ENCODE assay signal across 18 mouse cellular contexts in genomic region chr2:160745497-160745896, GRCm38 (mm10). TPM values are rescaled to one million over a fixed set of nuclear protein-coding genes. Genes with fewer than 3 reads are reported as not detected.
DNase-seq lines count a peak whose midpoint lies in the region; ATAC-seq and TF ChIP-seq lines count a peak whose summit lies in the region.
"Had no signal": no experiment of that assay in that cellular context is flagged by ENCODE, and none has a peak within 500 bp of the region (broad histone marks: within the 10 kb centered on the region; RNA-seq: fewer than 3 reads in every experiment).

No protein-coding gene starts in this region.

- no peaks in the 10 kb centered on the region for H3K27me3 ChIP-seq in spleen, adult 2 months (ENCODE audit: control insufficient read depth, insufficient read depth, low read length)
- H3K27me3 ChIP-seq in limb, embryonic 10.5 days (ENCODE audit: low read depth, poor library complexity, severe bottlenecking), result no peaks in the 10 kb centered on the region
- H3K27me3 ChIP-seq in midbrain, embryonic 13.5 days, result no peaks in the 10 kb centered on the region
- H3K27me3 ChIP-seq: embryonic facial prominence, embryonic 15.5 days; forebrain, embryonic 12.5 days; Patski had no signal

- no peak overlapping the region for H3K4me3 ChIP-seq in layer of hippocampus, adult 2 months
- no peak overlapping the region for H3K4me3 ChIP-seq in spleen, adult 2 months (ENCODE audit: extremely low read depth, insufficient read depth, insufficient read length)
- no peak overlapping the region for H3K4me3 ChIP-seq in limb, embryonic 10.5 days
- no peak overlapping the region for H3K4me3 ChIP-seq in midbrain, embryonic 13.5 days (replicated peaks)
- H3K4me3 ChIP-seq: embryonic facial prominence, embryonic 15.5 days; forebrain, embryonic 12.5 days; midbrain, embryonic 10.5 days had no signal

- peaks cover 7% of the 10 kb centered on the region for H3K36me3 ChIP-seq in spleen, adult 2 months (ENCODE audit: control insufficient read depth, insufficient read depth, low read length)
- peaks cover 95% of the 10 kb centered on the region for H3K36me3 ChIP-seq in limb, embryonic 10.5 days
- peaks cover 69% of the 10 kb centered on the region for H3K36me3 ChIP-seq in midbrain, embryonic 13.5 days

- peak; percentile 50 for ATAC-seq in common myeloid progenitor, adult 5-6 weeks (replicated peaks; ENCODE audit: low read depth, poor library complexity, severe bottlenecking)
- ATAC-seq in midbrain, embryonic 13.5 days, result no peak
- ATAC-seq: intestine, embryonic 16.5 days; Patski had no signal

- peak overlapping the region; percentile 53; the same call in 1 of the 2 replicates for H3K27ac ChIP-seq in layer of hippocampus, adult 2 months
- H3K27ac ChIP-seq in spleen, adult 2 months (ENCODE audit: insufficient read depth, low read length), result peak overlapping the region; percentile 24; the same call in 1 of the 2 replicates
- no peak overlapping the region for H3K27ac ChIP-seq in limb, embryonic 10.5 days
- H3K27ac ChIP-seq in midbrain, embryonic 13.5 days, result no peak overlapping the region
- H3K27ac ChIP-seq: forebrain, embryonic 12.5 days; midbrain, embryonic 10.5 days had no signal

- no peak overlapping the region for H3K4me2 ChIP-seq in midbrain, embryonic 13.5 days (replicated peaks)
- H3K4me2 ChIP-seq: embryonic facial prominence, embryonic 15.5 days; forebrain, embryonic 12.5 days had no signal

- H3K4me1 ChIP-seq in spleen, adult 2 months (ENCODE audit: control insufficient read depth, insufficient read depth, insufficient read length), result peaks cover 45% of the 10 kb centered on the region
- H3K4me1 ChIP-seq in limb, embryonic 10.5 days, result peaks cover 9% of the 10 kb centered on the region
- peaks cover 35% of the 10 kb centered on the region for H3K4me1 ChIP-seq in midbrain, embryonic 13.5 days (replicated peaks)

- H3K9me3 ChIP-seq in limb, embryonic 10.5 days (replicated peaks), result no peaks in the 10 kb centered on the region
- H3K9me3 ChIP-seq in midbrain, embryonic 13.5 days, result no peaks in the 10 kb centered on the region
- H3K9me3 ChIP-seq: embryonic facial prominence, embryonic 15.5 days; forebrain, embryonic 12.5 days; midbrain, embryonic 10.5 days had no signal

- TF ChIP-seq POLR2A in spleen, adult 2 months (IDR thresholded peaks at IDR 0.05; ENCODE audit: low read depth, low read length), result no peak

- H3K9ac ChIP-seq in midbrain, embryonic 13.5 days (replicated peaks), result no peak overlapping the region
- H3K9ac ChIP-seq: embryonic facial prominence, embryonic 15.5 days; forebrain, embryonic 12.5 days had no signal

- no peak for DNase-seq in layer of hippocampus, adult 2 months (ENCODE audit: low spot score in 2 of 2)
- DNase-seq in layer of hippocampus, adult 8-10 months (ENCODE audit: low spot score in 2 of 2), result no peak
- DNase-seq in spleen, adult 2 months (ENCODE audit: low read depth in 1 of 2, low spot score in 2 of 2), result no peak
- DNase-seq in spleen, postnatal 10 days (ENCODE audit: low spot score in 2 of 2), result no peak
- DNase-seq in limb, embryonic 10.5 days (ENCODE audit: low spot score), result no peak
- DNase-seq: cerebellum, adult 11-12 months; heart, postnatal 4 days; kidney, postnatal 25 days; layer of hippocampus, postnatal 36 days; spleen, adult 18-20 months; thymus, postnatal 14 days had no signal

- no peak for TF ChIP-seq CTCF in layer of hippocampus, adult 2 months (conservative IDR thresholded peaks at IDR 0.05)
- no peak for TF ChIP-seq CTCF in spleen, adult 2 months (IDR thresholded peaks at IDR 0.05; ENCODE audit: extremely low read depth, insufficient read depth, insufficient read length, insufficient replicate concordance)

- WGBS in spleen, adult 2 months, result 64% methylated on average over 1 of the region's 1 CpGs
- 90% methylated on average over 1 of the region's 1 CpGs for WGBS in limb, embryonic 10.5 days
- 95% methylated on average over 1 of the region's 1 CpGs for WGBS in midbrain, embryonic 13.5 days

RNA-seq across cellular contexts. Expression of gene Plcg1, which starts 14.4 kb away (rescaled TPM):
- total RNA-seq in layer of hippocampus, adult 2 months (2021), result 100 to 1,000 TPM; 103 to 108 TPM
- 100 to 1,000 TPM; 103 to 107 (median 105) TPM for total RNA-seq in layer of hippocampus, adult 8-10 months (2022)
- polyA plus RNA-seq in spleen, adult 2 months (2012; rRNA removed), result 40.6 and 53.7 TPM in 2 replicates
- 35.5 and 41.5 TPM in 2 replicates for total RNA-seq in common myeloid progenitor, adult 5-6 weeks (2017)
- 76.7 and 93.9 TPM in 2 replicates for polyA plus RNA-seq in limb, embryonic 10.5 days (2016; fragmentation: Nextera tagmentation; extraction: Ambion mirVana)
- 68.2 and 74.3 TPM in 2 replicates for polyA plus RNA-seq in midbrain, embryonic 13.5 days (2015; fragmentation: Nextera tagmentation; extraction: Ambion mirVana)

Comparison
In these comparisons a context has a peak if more than half of its experiments do, and no peak if none do; other contexts are left out.
1. H3K27ac ChIP-seq: peak in layer of hippocampus, adult 2 months (single experiment) and spleen, adult 2 months (single experiment); none in limb, embryonic 10.5 days (single experiment) and midbrain, embryonic 13.5 days (single experiment).